Mouse (Mus musculus): ENCODE data around the gene Esrra. TPM values are rescaled to one million over a fixed set of nuclear protein-coding genes. Genes with fewer than 3 reads are reported as not detected.

Gene Esrra
- 10 to 100 TPM; 34.8 to 41.5 TPM for total RNA-seq (2023)

GRCm38 (mm10) chr19:6921647-6922567 is at the start of gene Esrra:
Gene Esrra, minus strand, starts transcription at chr19:6921813.

GRCm38 (mm10) chr19:6942249-6942691 is 20.7 kb upstream of the Esrra start, which contains the start of gene Gpr137:
Gene Gpr137, minus strand, starts transcription at chr19:6942480.

GRCm38 (mm10) chr19:6941372-6942248 is 20.0 kb upstream of the Esrra start, which contains the start of gene Bad:
Gene Bad, plus strand, starts transcription at chr19:6941861.

GRCm38 (mm10) chr19:6934195-6934977 is 12.8 kb upstream of the Esrra start, which contains the start of gene Kcnk4:
Gene Kcnk4, minus strand, starts transcription at chr19:6934515.

GRCm38 (mm10) chr19:6925307-6925573 is 3.6 kb upstream of the Esrra start, which contains the start of gene Catsperz:
Gene Catsperz, minus strand, starts transcription at chr19:6925380.

GRCm38 (mm10) chr19:6909507-6910289 is 11.9 kb downstream of the Esrra start, which contains the start of the genes Trmt112 and Prdx5:
Gene Trmt112, plus strand, starts transcription at chr19:6909698.
Gene Prdx5, minus strand, starts transcription at chr19:6910106.

Other genes starting within 250 kb of the Esrra start
- gene Rps6ka4, start 81.2 kb downstream of the Esrra start, total RNA-seq (2023) = 10 to 100 TPM; 30.8 to 32.2 TPM
- 100 to 1,000 TPM; 119 to 124 TPM for gene Ccdc88b, start 63.6 kb downstream of the Esrra start, total RNA-seq (2023)
- 100 to 1,000 TPM; 105 to 114 TPM for gene Trmt112, start 12.1 kb downstream of the Esrra start, total RNA-seq (2023)
- 1,000 to 10,000 TPM; 1,283 to 1,316 TPM for gene Prdx5, start 11.7 kb downstream of the Esrra start, total RNA-seq (2023)
- gene Catsperz, start 3.6 kb upstream of the Esrra start, total RNA-seq (2023) = not detected
- gene Kcnk4, start 12.7 kb upstream of the Esrra start, total RNA-seq (2023) = not detected
- 10 to 100 TPM; 21.3 to 26.7 TPM for gene Bad, start 20.0 kb upstream of the Esrra start, total RNA-seq (2023)
- gene Gpr137, start 20.7 kb upstream of the Esrra start, total RNA-seq (2023) = 10 to 100 TPM; 23.4 to 25.1 TPM
- gene Ppp1r14b, start 53.2 kb upstream of the Esrra start, total RNA-seq (2023) = 10 to 100 TPM; 45.4 to 53.1 TPM
- gene Plcb3, start 54.7 kb upstream of the Esrra start, total RNA-seq (2023) = 10 to 100 TPM; 22.2 to 30.1 TPM
- gene Fkbp2, start 58.7 kb upstream of the Esrra start, total RNA-seq (2023) = 10 to 100 TPM; 36.1 to 37.4 TPM
- gene Vegfb, start 65.8 kb upstream of the Esrra start, total RNA-seq (2023) = 10 to 100 TPM in 1 of 2 experiments, 1 to 10 TPM in 1; 8.6 to 11.5 TPM
- gene Dnajc4, start 70.8 kb upstream of the Esrra start, total RNA-seq (2023) = 10 to 100 TPM; 23.5 to 25.0 TPM
- gene Nudt22, start 74.3 kb upstream of the Esrra start, total RNA-seq (2023) = 10 to 100 TPM; 16.1 to 19.1 TPM
- gene Trpt1, start 74.3 kb upstream of the Esrra start, total RNA-seq (2023) = 1 to 10 TPM; 1.3 to 1.9 TPM
- 100 to 1,000 TPM; 229 to 231 TPM for gene Fermt3, start 97.7 kb upstream of the Esrra start, total RNA-seq (2023)
- 10 to 100 TPM; 54.3 to 64.7 TPM for gene Stip1, start 118.2 kb upstream of the Esrra start, total RNA-seq (2023)
- gene Macrod1, start 135.0 kb upstream of the Esrra start, total RNA-seq (2023) = 1 to 10 TPM; 2.9 to 5.0 TPM
- not detected for gene Flrt1, start 183.9 kb upstream of the Esrra start, total RNA-seq (2023)

Measured in neutrophil, adult 83 days (primary cell).